Mouse (Mus musculus): ENCODE data around the gene Heatr1. TPM values are rescaled to one million over a fixed set of nuclear protein-coding genes. Genes with fewer than 3 reads are reported as not detected.
A peak's percentile ranks its signal among the peaks of the same experiment; 100 is the strongest.

Gene Heatr1
- polyA plus RNA-seq (2012; ENCODE audit: insufficient read depth, insufficient read length, missing spikeins) = 6.4 and 8.1 TPM in 2 replicates

- Histone ChIP-seq H3K4me3 (ENCODE audit: insufficient read depth, low read depth, low read length) (peak within 1 kb of the TSS; percentile 79), H3K4me1 (ENCODE audit: control insufficient read depth, insufficient read depth, insufficient read length, low read length) (no peaks in the 10 kb centered on the region), H3K27ac (replicated peaks; ENCODE audit: low read depth, low read length) (no peak within 1 kb of the TSS)
Measured at GRCm38 (mm10) chr13:12394609-12395505, at the start of gene Heatr1. Heatr1 (plus strand) TSS chr13:12395027.

GRCm38 (mm10) chr13:12346837-12347236 lies 48.0 kb upstream of the Heatr1 start:
- H3K4me1 ChIP-seq (ENCODE audit: control insufficient read depth, insufficient read depth, insufficient read length, low read length) = no peaks in the 10 kb centered on the region; the same call in 1 of the 2 replicates
- H3K4me3 ChIP-seq (ENCODE audit: insufficient read depth, low read depth, low read length) = no peak overlapping the region
- H3K27ac ChIP-seq (replicated peaks; ENCODE audit: low read depth, low read length) = no peak overlapping the region

GRCm38 (mm10) chr13:12349197-12349824 lies 45.5 kb upstream of the Heatr1 start:
- H3K27ac ChIP-seq (replicated peaks; ENCODE audit: low read depth, low read length) = no peak overlapping the region
- H3K4me3 ChIP-seq (ENCODE audit: insufficient read depth, low read depth, low read length) = no peak overlapping the region
- H3K4me1 ChIP-seq (ENCODE audit: control insufficient read depth, insufficient read depth, insufficient read length, low read length) = no peaks in the 10 kb centered on the region; the same call in 1 of the 2 replicates

GRCm38 (mm10) chr13:12356184-12356583 lies 38.6 kb upstream of the Heatr1 start:
- Histone ChIP-seq H3K4me1 (ENCODE audit: control insufficient read depth, insufficient read depth, insufficient read length, low read length) (no peaks in the 10 kb centered on the region), H3K4me3 (ENCODE audit: insufficient read depth, low read depth, low read length) (no peak overlapping the region), H3K27ac (replicated peaks; ENCODE audit: low read depth, low read length) (no peak overlapping the region)

- Histone ChIP-seq H3K4me3 (ENCODE audit: insufficient read depth, low read depth, low read length) (no peak overlapping the region), H3K27ac (replicated peaks; ENCODE audit: low read depth, low read length) (no peak overlapping the region), H3K4me1 (ENCODE audit: control insufficient read depth, insufficient read depth, insufficient read length, low read length) (no peaks in the 10 kb centered on the region)
Measured at GRCm38 (mm10) chr13:12357554-12357953, 37.3 kb upstream of the Heatr1 start.

GRCm38 (mm10) chr13:12361486-12361885 lies 33.3 kb upstream of the Heatr1 start:
- H3K27ac ChIP-seq (replicated peaks; ENCODE audit: low read depth, low read length) = no peak overlapping the region
- H3K4me1 ChIP-seq (ENCODE audit: control insufficient read depth, insufficient read depth, insufficient read length, low read length) = no peaks in the 10 kb centered on the region

GRCm38 (mm10) chr13:12369041-12369621 lies 25.7 kb upstream of the Heatr1 start:
- Histone ChIP-seq H3K4me3 (ENCODE audit: insufficient read depth, low read depth, low read length) (peak overlapping the region; percentile 12; the same call in 1 of the 2 replicates), H3K4me1 (ENCODE audit: control insufficient read depth, insufficient read depth, insufficient read length, low read length) (no peaks in the 10 kb centered on the region), H3K27ac (replicated peaks; ENCODE audit: low read depth, low read length) (peak overlapping the region; percentile 43)

More at GRCm38 (mm10) chr13:12361486-12361885, 33.3 kb upstream of the Heatr1 start:
- H3K4me3 ChIP-seq (ENCODE audit: insufficient read depth, low read depth, low read length) = no peak overlapping the region

GRCm38 (mm10) chr13:12369930-12370329 lies 24.9 kb upstream of the Heatr1 start:
- no peak overlapping the region for H3K27ac ChIP-seq (replicated peaks; ENCODE audit: low read depth, low read length)
- H3K4me1 ChIP-seq (ENCODE audit: control insufficient read depth, insufficient read depth, insufficient read length, low read length) = no peaks in the 10 kb centered on the region
- no peak overlapping the region for H3K4me3 ChIP-seq (ENCODE audit: insufficient read depth, low read depth, low read length)

GRCm38 (mm10) chr13:12372755-12373154 lies 22.1 kb upstream of the Heatr1 start:
- H3K4me3 ChIP-seq (ENCODE audit: insufficient read depth, low read depth, low read length) = no peak overlapping the region
- H3K27ac ChIP-seq (replicated peaks; ENCODE audit: low read depth, low read length) = no peak overlapping the region
- no peaks in the 10 kb centered on the region for H3K4me1 ChIP-seq (ENCODE audit: control insufficient read depth, insufficient read depth, insufficient read length, low read length)

GRCm38 (mm10) chr13:12376778-12377177 lies 18.0 kb upstream of the Heatr1 start:
- no peak overlapping the region for H3K27ac ChIP-seq (replicated peaks; ENCODE audit: low read depth, low read length)
- no peaks in the 10 kb centered on the region for H3K4me1 ChIP-seq (ENCODE audit: control insufficient read depth, insufficient read depth, insufficient read length, low read length)
- H3K4me3 ChIP-seq (ENCODE audit: insufficient read depth, low read depth, low read length) = no peak overlapping the region

GRCm38 (mm10) chr13:12384796-12385195 lies 10.0 kb upstream of the Heatr1 start:
- Histone ChIP-seq H3K4me3 (ENCODE audit: insufficient read depth, low read depth, low read length) (no peak overlapping the region), H3K4me1 (ENCODE audit: control insufficient read depth, insufficient read depth, insufficient read length, low read length) (no peaks in the 10 kb centered on the region), H3K27ac (replicated peaks; ENCODE audit: low read depth, low read length) (no peak overlapping the region)

- H3K4me1 ChIP-seq (ENCODE audit: control insufficient read depth, insufficient read depth, insufficient read length, low read length) = no peaks in the 10 kb centered on the region
- H3K4me3 ChIP-seq (ENCODE audit: insufficient read depth, low read depth, low read length) = no peak overlapping the region
- no peak overlapping the region for H3K27ac ChIP-seq (replicated peaks; ENCODE audit: low read depth, low read length)
Measured at GRCm38 (mm10) chr13:12386286-12386685, 8.5 kb upstream of the Heatr1 start.

GRCm38 (mm10) chr13:12395571-12395970 lies 744 bp downstream of the Heatr1 start:
- no peaks in the 10 kb centered on the region for H3K4me1 ChIP-seq (ENCODE audit: control insufficient read depth, insufficient read depth, insufficient read length, low read length)
- H3K4me3 ChIP-seq (ENCODE audit: insufficient read depth, low read depth, low read length) = peak overlapping the region; percentile 79
- H3K27ac ChIP-seq (replicated peaks; ENCODE audit: low read depth, low read length) = no peak overlapping the region

- 0 out of 2 replicates have a peak overlapping the region, but pooled peaks have one; percentile 17 for H3K27ac ChIP-seq (replicated peaks; ENCODE audit: low read depth, low read length)
Measured at GRCm38 (mm10) chr13:12408343-12409066, 13.7 kb downstream of the Heatr1 start.

GRCm38 (mm10) chr13:12412016-12412415 lies 17.2 kb downstream of the Heatr1 start:
- Histone ChIP-seq H3K4me1 (ENCODE audit: control insufficient read depth, insufficient read depth, insufficient read length, low read length) (no peaks in the 10 kb centered on the region), H3K4me3 (ENCODE audit: insufficient read depth, low read depth, low read length) (no peak overlapping the region), H3K27ac (replicated peaks; ENCODE audit: low read depth, low read length) (no peak overlapping the region)

More at GRCm38 (mm10) chr13:12408343-12409066, 13.7 kb downstream of the Heatr1 start:
- no peaks in the 10 kb centered on the region for H3K4me1 ChIP-seq (ENCODE audit: control insufficient read depth, insufficient read depth, insufficient read length, low read length)
- H3K4me3 ChIP-seq (ENCODE audit: insufficient read depth, low read depth, low read length) = no peak overlapping the region

Measured in brown adipose tissue, adult 24 weeks (tissue).